13 mouse cellular contexts compared by ENCODE assay signal in the genomic region with DNA sequence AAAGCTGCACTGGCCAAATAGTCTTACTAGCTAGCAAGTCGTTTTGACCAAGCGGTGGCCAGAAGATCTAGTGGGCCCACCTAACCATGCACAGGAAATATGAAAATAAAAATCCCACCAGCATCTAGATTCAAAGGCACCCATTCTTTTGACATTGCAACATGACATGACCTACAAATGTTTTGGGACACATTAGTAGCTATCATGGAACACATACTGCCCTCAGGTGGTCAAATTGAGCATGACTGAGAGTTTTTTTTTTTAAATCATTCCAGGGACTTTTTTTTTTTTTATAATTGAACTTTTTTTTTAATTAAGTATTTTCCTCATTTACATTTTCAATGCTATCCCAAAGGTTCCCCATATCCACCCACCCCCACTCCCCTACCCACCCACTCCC. TPM values are rescaled to one million over a fixed set of nuclear protein-coding genes. Genes with fewer than 3 reads are reported as not detected.
DNase-seq lines count a peak whose midpoint lies in the region; TF ChIP-seq lines count a peak whose summit lies in the region.
"Had no signal": no experiment of that assay in that cellular context is flagged by ENCODE, and none has a peak within 500 bp of the region (broad histone marks: within the 10 kb centered on the region; RNA-seq: fewer than 3 reads in every experiment).

No protein-coding gene starts in this region.

- H3K4me3 ChIP-seq in E14TG2a.4 (replicated peaks; ENCODE audit: low read length), result no peak overlapping the region
- H3K4me3 ChIP-seq: forebrain, embryonic 10.5 days; limb, embryonic 10.5 days; midbrain, embryonic 12.5 days had no signal

- peaks cover 11% of the 10 kb centered on the region for H3K27me3 ChIP-seq in E14TG2a.4 (ENCODE audit: insufficient read depth, low read length)
- H3K27me3 ChIP-seq: midbrain, embryonic 12.5 days had no signal

- intact Hi-C loops in heart, postnatal 25 days (cut with DNase I), result loop anchor here (5.0 kb wide), 3 partner anchors 120 to 230 kb away; a partner anchor contains a TSS

- DNase-seq in kidney, postnatal 14 days, result peak; percentile 4
- DNase-seq in kidney, postnatal 4 days, result no peak
- peak; percentile 24 for DNase-seq in A20 (ENCODE audit: low read depth, low spot score)
- peak; percentile 4 for DNase-seq in embryo, embryonic 11 days
- no peak for DNase-seq in heart, postnatal 25 days (ENCODE audit: low spot score)
- DNase-seq in frontal cortex, postnatal 36 days (ENCODE audit: low spot score in 2 of 2), result no peak
- DNase-seq: adrenal gland, postnatal 10 days; kidney, adult 11 months; thymus, postnatal 4 days had no signal

- H3K9me3 ChIP-seq in E14TG2a.4 (ENCODE audit: low read length), result no peaks in the 10 kb centered on the region; the same call in 1 of the 2 replicates
- H3K9me3 ChIP-seq: limb, embryonic 10.5 days; midbrain, embryonic 12.5 days had no signal

- peaks cover 15% of the 10 kb centered on the region for H3K4me1 ChIP-seq in E14TG2a.4 (replicated peaks; ENCODE audit: low read depth, low read length)
- H3K4me1 ChIP-seq: forebrain, embryonic 10.5 days; limb, embryonic 10.5 days; midbrain, embryonic 12.5 days had no signal

- no peaks in the 10 kb centered on the region for H3K36me3 ChIP-seq in E14TG2a.4 (ENCODE audit: insufficient read depth, low read length)
- H3K36me3 ChIP-seq: forebrain, embryonic 10.5 days; limb, embryonic 10.5 days; midbrain, embryonic 12.5 days had no signal

- TF ChIP-seq CTCF in E14TG2a.4 (conservative IDR thresholded peaks at IDR 0.05; ENCODE audit: low read length), result peak; percentile 41

RNA-seq across cellular contexts. Expression of a gene that starts 47.4 kb away (rescaled TPM):
- total RNA-seq in heart, postnatal 25 days (2021), result 10 to 100 TPM; 58.2 to 64.1 TPM

RNA-seq across cellular contexts. Expression of a gene that starts 47.6 kb away (rescaled TPM):
- total RNA-seq in heart, postnatal 25 days (2021), result 1 to 10 TPM; 3.5 to 4.4 TPM

Comparison
In these comparisons a context has a peak if more than half of its experiments do, and no peak if none do; other contexts are left out.
1. DNase-seq: peak in kidney, postnatal 14 days (single experiment), A20 (single experiment) and embryo, embryonic 11 days (single experiment); none in kidney, postnatal 4 days (0 of 2), heart, postnatal 25 days (single experiment) and frontal cortex, postnatal 36 days (0 of 2).